Mouse (Mus musculus) heart, embryonic 12.5 days (tissue): ENCODE data around the gene Pde7b. TPM values are rescaled to one million over a fixed set of nuclear protein-coding genes. Genes with fewer than 3 reads are reported as not detected.
A peak's percentile ranks its signal among the peaks of the same experiment; 100 is the strongest.

Experiments
- ATAC-seq: fragments of 200-750 bp; cut with Nextera tagmentation; 2 replicates; pipeline ENCODE4 v1.8.0; 2017; ENCODE audit warnings: moderate TSS enrichment, moderate library complexity; ENCODE audit not compliant: insufficient number of reproducible peaks, low FRiP score
- H3K27ac ChIP-seq: fragments of 300-500 bp; sonication (generic); 2 replicates; pipeline ENCODE4 v1.5.1; 2016; ENCODE audit warnings: mild to moderate bottlenecking, moderate library complexity; ENCODE audit not compliant: poor library complexity, severe bottlenecking
- H3K27me3 ChIP-seq: fragments of 300-500 bp; sonication (generic); replicated peaks from 2 replicates; pipeline ENCODE4 v1.6.1; 2016; ENCODE audit warnings: mild to moderate bottlenecking, moderate library complexity
- H3K36me3 ChIP-seq: fragments of 300-500 bp; sonication (generic); 2 replicates; pipeline ENCODE4 v1.6.1; 2016; ENCODE audit warnings: mild to moderate bottlenecking, moderate library complexity
- H3K4me1 ChIP-seq: fragments of 300-500 bp; sonication (generic); replicated peaks from 2 replicates; pipeline ENCODE4 v1.6.1; 2016; ENCODE audit warnings: mild to moderate bottlenecking
- H3K4me2 ChIP-seq: fragments of 300-500 bp; sonication (generic); 2 replicates; pipeline ENCODE4 v1.6.1; 2016; ENCODE audit warnings: mild to moderate bottlenecking, moderate library complexity
- H3K4me3 ChIP-seq: fragments of 300-500 bp; sonication (generic); 2 replicates; pipeline ENCODE4 v1.5.1; 2016; ENCODE audit warnings: mild to moderate bottlenecking
- H3K9ac ChIP-seq: fragments of 300-500 bp; sonication (generic); 2 replicates; pipeline ENCODE4 v1.6.1; 2016; ENCODE audit warnings: mild to moderate bottlenecking, moderate library complexity
- H3K9me3 ChIP-seq: fragments of 300-500 bp; sonication (generic); replicated peaks from 2 replicates; pipeline ENCODE4 v1.6.1; 2016; ENCODE audit warnings: mild to moderate bottlenecking, moderate library complexity
- WGBS: fragments of 180-500 bp; shearing (Covaris S2); methylation state at CpG from one replicate; pipeline ENCODE4 v1.1.7; 2016; 5-methylcytosine and 5-hydroxymethylcytosine counted together
- polyA plus RNA-seq: library from polyadenylated mRNA; unstranded; fragments of >200 nt; fragmentation: Nextera tagmentation; extraction: Ambion mirVana; gene quantifications from 2 replicates; pipeline ENCODE4 v1.2.1, GENCODE M21; 2016

The Pde7b gene
- polyA plus RNA-seq, 1 experiment from 2014 or later, result 16.3 TPM

DNA sequence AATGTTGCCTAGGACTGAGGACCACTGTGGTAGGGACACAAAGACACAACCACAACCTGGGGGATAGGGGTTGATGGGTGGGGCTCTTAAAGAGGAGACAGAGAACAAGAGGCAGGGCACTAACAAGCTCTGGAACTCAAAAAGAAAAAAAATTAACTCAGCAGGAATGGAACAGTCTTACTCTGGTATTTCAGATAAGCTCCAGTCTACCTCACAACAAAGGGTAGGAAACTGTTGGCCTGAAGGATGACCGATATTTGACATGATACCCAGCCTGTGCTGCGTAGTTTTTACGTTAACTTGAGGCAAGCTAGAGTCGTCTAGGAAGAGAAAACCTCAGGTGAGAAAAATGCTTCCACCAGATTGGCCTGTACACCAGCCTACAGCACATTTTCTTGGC, 22.4 kb upstream of the Pde7b start:
- no peaks in the 10 kb centered on the region; the same call in 1 of the 2 replicates for H3K4me1 ChIP-seq
- H3K27ac ChIP-seq, result no peak overlapping the region
- no peak for ATAC-seq
- H3K27me3 ChIP-seq, result no peaks in the 10 kb centered on the region
- no peak overlapping the region for H3K9ac ChIP-seq
- H3K4me3 ChIP-seq, result no peak overlapping the region
- no peak overlapping the region for H3K4me2 ChIP-seq
- WGBS, result 83% methylated on average over 4 of the region's 4 CpGs
- no peaks in the 10 kb centered on the region for H3K36me3 ChIP-seq
- H3K9me3 ChIP-seq, result no peaks in the 10 kb centered on the region

GRCm38 (mm10) chr10:20739801-20740200, 14.9 kb upstream of the Pde7b start:
- no peak overlapping the region for H3K27ac ChIP-seq
- peaks cover 23% of the 10 kb centered on the region for H3K4me1 ChIP-seq
- H3K27me3 ChIP-seq, result no peaks in the 10 kb centered on the region
- ATAC-seq, result no peak
- no peak overlapping the region for H3K9ac ChIP-seq
- H3K9me3 ChIP-seq, result no peaks in the 10 kb centered on the region
- WGBS, result 73% methylated on average over 3 of the region's 3 CpGs
- H3K36me3 ChIP-seq, result no peaks in the 10 kb centered on the region
- H3K4me3 ChIP-seq, result no peak overlapping the region
- H3K4me2 ChIP-seq, result no peak overlapping the region

- WGBS, result 50% methylated on average over 4 of the region's 4 CpGs
- H3K4me3 ChIP-seq, result no peak overlapping the region
- no peaks in the 10 kb centered on the region for H3K27me3 ChIP-seq
- ATAC-seq, result no peak
- no peaks in the 10 kb centered on the region for H3K9me3 ChIP-seq
- H3K9ac ChIP-seq, result no peak overlapping the region
- H3K36me3 ChIP-seq, result no peaks in the 10 kb centered on the region
- H3K27ac ChIP-seq, result no peak overlapping the region
- H3K4me2 ChIP-seq, result no peak overlapping the region
- H3K4me1 ChIP-seq, result peaks cover 34% of the 10 kb centered on the region
Observed at GRCm38 (mm10) chr10:20737146-20737545, 12.3 kb upstream of the Pde7b start.

DNA sequence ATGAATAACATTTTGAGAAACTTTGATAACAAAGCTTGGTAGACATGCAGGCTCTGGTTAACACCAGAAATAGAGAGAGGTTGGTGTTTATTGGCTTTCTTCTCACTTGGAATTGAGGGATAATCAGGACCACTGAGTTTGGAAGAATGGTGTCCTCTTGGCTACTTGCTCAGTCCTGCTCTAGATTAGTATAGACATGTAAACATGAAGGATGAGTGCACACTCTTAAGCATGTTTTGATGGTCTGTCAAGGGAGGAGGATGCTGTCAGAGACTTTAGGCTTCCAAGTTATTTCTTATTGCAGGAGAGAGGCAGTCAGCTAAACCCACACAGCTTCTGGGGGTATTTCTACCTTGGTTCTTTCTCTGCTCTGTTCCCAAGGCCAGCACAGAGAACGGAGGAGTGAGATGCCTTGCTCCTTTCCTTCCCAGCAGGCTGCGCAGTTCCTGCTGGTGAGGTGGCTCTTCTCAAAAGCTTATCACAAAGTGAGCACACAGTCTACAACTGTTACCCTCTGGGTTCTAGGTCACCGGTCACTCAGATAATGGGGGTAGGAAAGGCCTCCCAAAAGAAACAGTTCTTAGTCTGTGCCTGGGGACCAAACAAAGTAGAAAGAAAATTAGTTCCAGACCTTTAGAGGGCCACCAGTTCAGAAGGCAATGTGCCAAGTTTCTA, 11.0 kb upstream of the Pde7b start:
- H3K4me2 ChIP-seq, result no peak overlapping the region
- H3K27ac ChIP-seq, result 0 out of 2 replicates have a peak overlapping the region, but pooled peaks have one; percentile 3
- no peaks in the 10 kb centered on the region for H3K9me3 ChIP-seq
- no peaks in the 10 kb centered on the region for H3K27me3 ChIP-seq
- no peaks in the 10 kb centered on the region for H3K36me3 ChIP-seq
- H3K4me1 ChIP-seq, result peaks cover 34% of the 10 kb centered on the region
- H3K4me3 ChIP-seq, result no peak overlapping the region
- WGBS, result 42% methylated on average over 3 of the region's 3 CpGs
- no peak overlapping the region for H3K9ac ChIP-seq
- ATAC-seq, result peak; percentile 33; the same call in 1 of the 2 replicates

DNA sequence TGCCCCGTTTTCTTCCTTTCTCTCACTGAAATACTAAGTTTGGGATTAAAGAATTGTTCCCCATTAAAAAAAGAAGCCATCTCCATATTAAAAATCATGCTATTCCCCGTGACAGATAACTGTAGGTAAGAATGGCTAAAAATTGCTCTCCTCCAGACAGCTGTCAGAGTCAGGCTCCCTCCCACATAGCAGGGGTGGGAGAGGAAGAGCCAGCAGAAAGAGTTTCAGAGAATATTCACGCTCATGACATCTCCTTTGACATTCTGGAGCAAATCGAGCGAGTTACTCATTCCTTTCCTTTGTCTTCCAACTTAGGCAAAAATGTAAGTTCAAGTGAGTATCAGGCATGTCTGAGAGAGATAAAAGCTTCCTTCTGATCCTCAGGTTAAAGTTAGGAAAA, 8.7 kb upstream of the Pde7b start:
- Histone ChIP-seq H3K9me3 (no peaks in the 10 kb centered on the region), H3K4me3 (no peak overlapping the region), H3K27me3 (no peaks in the 10 kb centered on the region), H3K27ac (no peak overlapping the region), H3K9ac (no peak overlapping the region), H3K4me2 (no peak overlapping the region), H3K4me1 (peaks cover 34% of the 10 kb centered on the region), H3K36me3 (no peaks in the 10 kb centered on the region)
- WGBS, result 56% methylated on average over 5 of the region's 5 CpGs
- ATAC-seq, result no peak

DNA sequence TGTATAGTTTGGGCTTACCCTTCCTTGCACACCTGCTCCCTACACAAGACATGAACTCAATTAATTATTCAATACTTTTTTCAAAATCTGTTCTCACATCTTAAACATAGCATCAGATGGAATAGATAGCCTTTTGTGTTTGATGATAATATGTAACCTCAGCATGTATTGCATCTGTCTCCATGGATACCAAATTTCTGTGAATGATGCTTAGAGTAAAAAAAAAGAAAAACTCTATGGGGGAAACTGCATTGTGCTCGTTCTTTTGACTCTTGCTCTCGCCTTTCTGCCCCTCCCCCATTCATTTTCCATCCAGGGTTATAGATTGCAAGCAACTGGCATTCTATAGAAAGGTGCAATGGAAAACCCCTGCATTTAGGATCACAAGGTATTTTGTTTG, 7.3 kb upstream of the Pde7b start:
- no peaks in the 10 kb centered on the region for H3K36me3 ChIP-seq
- H3K27me3 ChIP-seq, result no peaks in the 10 kb centered on the region
- no peak for ATAC-seq
- H3K4me2 ChIP-seq, result no peak overlapping the region
- no peak overlapping the region for H3K4me3 ChIP-seq
- no peak overlapping the region for H3K9ac ChIP-seq
- no peaks in the 10 kb centered on the region for H3K9me3 ChIP-seq
- H3K27ac ChIP-seq, result no peak overlapping the region
- peaks cover 29% of the 10 kb centered on the region for H3K4me1 ChIP-seq
- WGBS, result 74% methylated on average over 2 of the region's 2 CpGs

DNA sequence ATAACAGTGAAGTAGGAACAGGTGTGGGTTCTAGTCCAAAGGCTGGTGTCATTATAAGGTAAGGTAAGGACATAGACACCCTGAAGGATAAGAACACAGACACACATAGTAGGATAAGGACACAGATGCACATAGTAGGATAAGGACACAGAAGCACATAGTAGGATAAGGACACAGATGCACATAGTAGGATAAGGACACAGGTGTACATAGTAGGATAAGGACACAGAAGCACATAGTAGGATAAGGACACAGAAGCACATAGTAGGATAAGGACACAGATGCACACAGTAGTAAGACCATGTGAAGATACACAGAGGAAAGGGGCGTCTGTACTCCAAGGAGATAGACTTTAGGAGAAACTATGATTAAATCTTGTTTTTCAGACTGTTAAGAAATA, 5.2 kb upstream of the Pde7b start:
- Histone ChIP-seq H3K4me2 (no peak overlapping the region), H3K27me3 (no peaks in the 10 kb centered on the region), H3K4me3 (no peak overlapping the region), H3K4me1 (peaks cover 21% of the 10 kb centered on the region), H3K36me3 (no peaks in the 10 kb centered on the region), H3K27ac (no peak overlapping the region), H3K9me3 (no peaks in the 10 kb centered on the region), H3K9ac (no peak overlapping the region)
- ATAC-seq, result no peak
- WGBS, result 63% methylated on average over 1 of the region's 1 CpGs

DNA sequence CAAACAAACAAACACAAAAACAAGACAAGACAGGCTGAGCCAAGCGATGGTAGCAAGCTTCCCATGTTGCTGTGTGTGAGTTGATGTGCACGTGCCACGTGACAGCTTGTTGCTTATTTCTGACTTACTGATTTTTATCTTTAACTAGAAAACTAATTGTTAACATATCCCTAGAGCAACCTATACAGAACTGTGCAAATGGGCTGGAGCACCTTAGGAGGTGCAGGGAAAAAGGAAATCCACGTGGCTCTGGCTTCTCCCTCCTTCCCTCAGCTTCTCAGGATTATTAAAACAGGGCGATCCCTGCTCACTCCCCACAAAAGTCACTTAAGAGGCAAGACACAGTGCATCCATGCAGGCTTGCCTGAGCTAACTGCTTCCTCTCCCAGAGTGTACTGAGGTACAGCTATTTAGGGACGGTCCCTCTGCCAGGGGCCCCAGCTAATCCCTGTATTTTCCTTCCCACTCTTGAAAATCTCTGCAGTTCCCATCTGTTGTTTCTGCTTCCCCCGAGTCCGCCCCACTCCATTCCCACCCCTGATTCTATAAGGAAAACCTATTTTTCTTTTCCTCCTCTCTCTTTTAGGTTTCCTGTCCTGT, 606 bp upstream of the Pde7b start:
- peak overlapping the region; percentile 58 for H3K4me2 ChIP-seq
- H3K27ac ChIP-seq, result peak overlapping the region; percentile 56
- H3K36me3 ChIP-seq, result peaks cover 3% of the 10 kb centered on the region; the same call in 1 of the 2 replicates
- peak overlapping the region; percentile 49; the same call in 1 of the 2 replicates for H3K4me3 ChIP-seq
- H3K27me3 ChIP-seq, result no peaks in the 10 kb centered on the region
- H3K4me1 ChIP-seq, result peaks cover 25% of the 10 kb centered on the region
- whole genome bisulfite sequencing, result 42% methylated on average over 8 of the region's 8 CpGs
- peak overlapping the region; percentile 68 for H3K9ac ChIP-seq
- H3K9me3 ChIP-seq, result no peaks in the 10 kb centered on the region
- ATAC-seq, result peak; percentile 38; the same call in 1 of the 2 replicates

- ATAC-seq, result no peak
- H3K36me3 ChIP-seq, result peaks cover 3% of the 10 kb centered on the region; the same call in 1 of the 2 replicates
- peaks cover 28% of the 10 kb centered on the region for H3K4me1 ChIP-seq
- 46% methylated on average over 10 of the region's 10 CpGs for WGBS
- no peaks in the 10 kb centered on the region for H3K9me3 ChIP-seq
- H3K4me2 ChIP-seq, result peak overlapping the region; percentile 58
- H3K27me3 ChIP-seq, result no peaks in the 10 kb centered on the region
- peak overlapping the region; percentile 68 for H3K9ac ChIP-seq
- H3K4me3 ChIP-seq, result peak overlapping the region; percentile 49
- peak overlapping the region; percentile 77 for H3K27ac ChIP-seq
Observed at GRCm38 (mm10) chr10:20724451-20724850, 427 bp downstream of the Pde7b start.

GRCm38 (mm10) chr10:20723962-20724361, 916 bp downstream of the Pde7b start:
- Histone ChIP-seq H3K27me3 (no peaks in the 10 kb centered on the region), H3K27ac (peak overlapping the region; percentile 77), H3K9me3 (no peaks in the 10 kb centered on the region), H3K4me2 (peak overlapping the region; percentile 58), H3K36me3 (peaks cover 3% of the 10 kb centered on the region; the same call in 1 of the 2 replicates), H3K4me3 (peak overlapping the region; percentile 49), H3K9ac (peak overlapping the region; percentile 68), H3K4me1 (peaks cover 28% of the 10 kb centered on the region)
- WGBS, result 28% methylated on average over 3 of the region's 3 CpGs
- ATAC-seq, result no peak

- Histone ChIP-seq H3K27me3 (no peaks in the 10 kb centered on the region), H3K9ac (peak overlapping the region; percentile 62), H3K27ac (peak overlapping the region; percentile 76), H3K4me3 (peak overlapping the region; percentile 49), H3K4me1 (peaks cover 28% of the 10 kb centered on the region), H3K9me3 (no peaks in the 10 kb centered on the region), H3K4me2 (peak overlapping the region; percentile 58), H3K36me3 (peaks cover 3% of the 10 kb centered on the region; the same call in 1 of the 2 replicates)
- ATAC-seq, result no peak
- 28% methylated on average over 3 of the region's 3 CpGs for WGBS
Observed at GRCm38 (mm10) chr10:20723521-20723915, 1.4 kb downstream of the Pde7b start.
